Mouse (Mus musculus) adrenal gland, postnatal 4 days (tissue): ENCODE data around the gene Vmn1r94. TPM values are rescaled to one million over a fixed set of nuclear protein-coding genes. Genes with fewer than 3 reads are reported as not detected.
"Not testable (repeated sequence)": the region's sequence is repeated elsewhere in the genome, so short reads cannot be mapped to it uniquely, and the experiment has no call there.

Experiments
- DNase-seq, 2 experiments: peaks; one replicate each; pipeline ENCODE4 v3.0.0; 2021 to 2022; ENCODE audit warnings: low spot score in 2 of 2, mixed read lengths in 2 of 2
- long read RNA-seq, 2 experiments: library from polyadenylated mRNA; stranded (forward); transcript quantifications; one replicate each; pipeline ENCODE4 v2.0.0; 2021
- total RNA-seq, 2 experiments: library from RNA; stranded (reverse); gene quantifications; 2 replicates each; pipeline ENCODE4 v1.2.3; 2021

Gene Vmn1r94
- not detected for total RNA-seq
- long read RNA-seq, experiment 1, result 0 reads
- long read RNA-seq, experiment 2, result 0 reads

- DNase-seq, result not testable (repeated sequence)
These were observed at the start of gene Vmn1r94 for GRCm38 (mm10) chr7:20168277-20168676. Gene Vmn1r94 (minus strand): TSS chr7:20168377.

GRCm38 (mm10) chr7:20205507-20205906 is 37.3 kb upstream of the Vmn1r94 start, which contains the start of gene Gm6164:
Gene Gm6164 (minus strand): TSS chr7:20205607.
- DNase-seq, result not testable (repeated sequence)

- not testable (repeated sequence) for DNase-seq
These were observed 25.2 kb upstream of the Vmn1r94 start, which contains the start of gene Vmn1r95 for GRCm38 (mm10) chr7:20193410-20193809. Gene Vmn1r95 (plus strand): TSS chr7:20193710.

GRCm38 (mm10) chr7:20138988-20139387 is 29.2 kb downstream of the Vmn1r94 start, which contains the start of gene Vmn1r93:
Gene Vmn1r93 (minus strand): TSS chr7:20139088.
- DNase-seq, result not testable (repeated sequence)

DNA sequence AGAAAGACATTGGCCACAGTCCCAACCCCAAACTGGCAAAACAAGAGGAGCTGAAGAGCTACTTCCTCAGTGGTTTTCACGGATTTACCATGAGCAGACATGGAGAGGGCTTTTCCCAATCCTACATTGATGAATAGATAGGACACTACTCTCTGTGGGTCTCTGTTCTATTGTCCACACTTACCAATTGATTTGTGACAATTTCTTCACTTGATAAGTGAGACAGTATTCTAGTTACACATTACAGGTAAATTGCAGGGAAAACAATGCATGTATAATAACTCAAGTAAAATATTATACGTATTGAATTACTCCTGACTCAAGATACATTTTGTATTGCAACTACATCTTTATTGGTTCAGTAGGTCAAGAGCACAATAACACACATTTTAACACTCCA is 45.7 kb downstream of the Vmn1r94 start, which contains the start of gene Gm16442:
Gene Gm16442, minus strand, starts transcription at position 101 of the 400 bp plus-strand sequence.
- DNase-seq, result not testable (repeated sequence)

Other genes starting within 250 kb of the Vmn1r94 start
- gene Pvr, start 247.2 kb downstream of the Vmn1r94 start, total RNA-seq, result 10 to 100 TPM; 21.6 to 22.0 TPM
- gene Igsf23, start 217.6 kb downstream of the Vmn1r94 start, total RNA-seq, result under 1 TPM in 1 of 2 experiments, not detected in 1; 0.28 TPM
- not detected for gene Ceacam20, start 203.0 kb downstream of the Vmn1r94 start, total RNA-seq
- gene Nlrp9b, start 176.9 kb downstream of the Vmn1r94 start, total RNA-seq, result not detected
- gene Vmn1r91, start 68.7 kb downstream of the Vmn1r94 start, total RNA-seq, result not detected
- not detected for gene Gm16442, start 45.8 kb downstream of the Vmn1r94 start, total RNA-seq
- not detected for gene Vmn1r93, start 29.3 kb downstream of the Vmn1r94 start, total RNA-seq
- not detected for gene Vmn1r95, start 25.3 kb upstream of the Vmn1r94 start, total RNA-seq
- not detected for gene Gm6164, start 37.2 kb upstream of the Vmn1r94 start, total RNA-seq
- gene Gm4498, start 65.5 kb upstream of the Vmn1r94 start, total RNA-seq, result not detected
- gene Gm5890, start 94.5 kb upstream of the Vmn1r94 start, total RNA-seq, result not detected
- not detected for gene Gm4133, start 165.7 kb upstream of the Vmn1r94 start, total RNA-seq
- not detected for gene Gm5728, start 207.0 kb upstream of the Vmn1r94 start, total RNA-seq
- gene Vmn1r100, start 249.6 kb upstream of the Vmn1r94 start, total RNA-seq, result not detected